ENCODE assay signal across 9 mouse cellular contexts in genomic region chr10:127166771-127167613, GRCm38 (mm10). TPM values are rescaled to one million over a fixed set of nuclear protein-coding genes. Genes with fewer than 3 reads are reported as not detected.
DNase-seq lines count a peak whose midpoint lies in the region; ATAC-seq lines count a peak whose summit lies in the region.
"Had no signal": no experiment of that assay in that cellular context is flagged by ENCODE, and none has a peak within 500 bp of the region (broad histone marks: within the 10 kb centered on the region; RNA-seq: fewer than 3 reads in every experiment).

No protein-coding gene starts in this region.

- H3K4me3 ChIP-seq in heart, embryonic 16.5 days (ENCODE audit: low read length), result peak overlapping the region; percentile 73; the same call in 1 of the 2 replicates
- H3K4me3 ChIP-seq in embryonic facial prominence, embryonic 10.5 days, result peak overlapping the region; percentile 72; the same call in 1 of the 2 replicates
- H3K4me3 ChIP-seq in midbrain, embryonic 13.5 days (replicated peaks), result peak overlapping the region; percentile 79

- no peak overlapping the region for H3K27ac ChIP-seq in heart, embryonic 16.5 days (ENCODE audit: low read length)
- H3K27ac ChIP-seq in embryonic facial prominence, embryonic 10.5 days (replicated peaks), result no peak overlapping the region
- H3K27ac ChIP-seq in midbrain, embryonic 13.5 days, result peak overlapping the region; percentile 87

- DNase-seq in heart, adult 9 months (ENCODE audit: low spot score in 2 of 2), result no peak
- DNase-seq in embryonic facial prominence, embryonic 10.5 days (ENCODE audit: low spot score), result peak; percentile 27
- DNase-seq in induced T-regulatory cell, adult 2 months (ENCODE audit: low read depth), result peak; percentile 45
- no peak for DNase-seq in natural killer cell, adult 2 months (ENCODE audit: low spot score in 2 of 2)
- no peak for DNase-seq in frontal cortex, postnatal 14 days (ENCODE audit: low spot score in 2 of 2)
- DNase-seq in left cerebral cortex, postnatal 10 days (ENCODE audit: extremely low spot score in 1 of 2, low spot score in 2 of 2), result no peak

- peaks cover 19% of the 10 kb centered on the region for H3K4me1 ChIP-seq in heart, embryonic 16.5 days (ENCODE audit: control insufficient read depth, insufficient read depth, low read length)
- H3K4me1 ChIP-seq in embryonic facial prominence, embryonic 10.5 days, result peaks cover 51% of the 10 kb centered on the region
- peaks cover 40% of the 10 kb centered on the region for H3K4me1 ChIP-seq in midbrain, embryonic 13.5 days (replicated peaks)

- WGBS in heart, embryonic 16.5 days, result 26% methylated on average over 15 of the region's 15 CpGs
- WGBS in embryonic facial prominence, embryonic 10.5 days, result 17% methylated on average over 15 of the region's 15 CpGs
- 25% methylated on average over 15 of the region's 15 CpGs for WGBS in midbrain, embryonic 13.5 days

- H3K27me3 ChIP-seq in heart, embryonic 16.5 days (ENCODE audit: control insufficient read depth, insufficient read depth, low read length), result peaks cover 67% of the 10 kb centered on the region
- peaks cover 94% of the 10 kb centered on the region for H3K27me3 ChIP-seq in embryonic facial prominence, embryonic 10.5 days (replicated peaks; ENCODE audit: low read depth, poor library complexity, severe bottlenecking)
- peaks cover 78% of the 10 kb centered on the region for H3K27me3 ChIP-seq in midbrain, embryonic 13.5 days
- H3K27me3 ChIP-seq: Patski had no signal

- no peak for ATAC-seq in heart, embryonic 16.5 days (replicated peaks; ENCODE audit: extremely low read depth, insufficient read depth, low FRiP score)
- no peak for ATAC-seq in midbrain, embryonic 13.5 days

- no peaks in the 10 kb centered on the region for H3K9me3 ChIP-seq in heart, embryonic 16.5 days (replicated peaks; ENCODE audit: control insufficient read depth, low read length)
- H3K9me3 ChIP-seq in embryonic facial prominence, embryonic 10.5 days, result no peaks in the 10 kb centered on the region
- H3K9me3 ChIP-seq in midbrain, embryonic 13.5 days, result no peaks in the 10 kb centered on the region

- H3K4me2 ChIP-seq in heart, embryonic 16.5 days (ENCODE audit: low read depth, low read length), result peak overlapping the region; percentile 100
- H3K4me2 ChIP-seq in midbrain, embryonic 13.5 days (replicated peaks), result peak overlapping the region; percentile 98

- no peak overlapping the region for H3K9ac ChIP-seq in heart, embryonic 16.5 days (ENCODE audit: low read length)
- H3K9ac ChIP-seq in midbrain, embryonic 13.5 days (replicated peaks), result peak overlapping the region; percentile 96

- H3K36me3 ChIP-seq in heart, embryonic 16.5 days (ENCODE audit: control insufficient read depth, insufficient read depth), result no peaks in the 10 kb centered on the region
- H3K36me3 ChIP-seq in embryonic facial prominence, embryonic 10.5 days (replicated peaks), result no peaks in the 10 kb centered on the region
- peaks cover 6% of the 10 kb centered on the region for H3K36me3 ChIP-seq in midbrain, embryonic 13.5 days

- intact Hi-C loops in left cerebral cortex, postnatal 10 days (cut with DNase I), result no loop called here

RNA-seq across cellular contexts. Expression of gene B4galnt1, which starts 2.0 kb away (rescaled TPM):
- 3.4 and 6.5 TPM in 2 replicates for polyA plus RNA-seq in heart, embryonic 16.5 days (2015; fragmentation: Nextera tagmentation; extraction: Ambion mirVana)
- polyA plus RNA-seq in embryonic facial prominence, embryonic 10.5 days (2016; fragmentation: Nextera tagmentation; extraction: Ambion mirVana), result 3.0 and 3.8 TPM in 2 replicates
- 28.8 and 30.2 TPM in 2 replicates for polyA plus RNA-seq in midbrain, embryonic 13.5 days (2015; fragmentation: Nextera tagmentation; extraction: Ambion mirVana)
- total RNA-seq in left cerebral cortex, postnatal 10 days (2021), result 100 to 1,000 TPM; 105 to 107 TPM

RNA-seq across cellular contexts. Expression of gene Slc26a10, which starts 13.5 kb away (rescaled TPM):
- 16.2 and 17.6 TPM in 2 replicates for polyA plus RNA-seq in heart, embryonic 16.5 days (2015; fragmentation: Nextera tagmentation; extraction: Ambion mirVana)
- polyA plus RNA-seq in embryonic facial prominence, embryonic 10.5 days (2016; fragmentation: Nextera tagmentation; extraction: Ambion mirVana), result 2.1 and 2.9 TPM in 2 replicates
- 0.86 and 1.0 TPM in 2 replicates for polyA plus RNA-seq in midbrain, embryonic 13.5 days (2015; fragmentation: Nextera tagmentation; extraction: Ambion mirVana)
- total RNA-seq in left cerebral cortex, postnatal 10 days (2021), result 1 to 10 TPM; 1.0 to 1.2 TPM

RNA-seq across cellular contexts. Expression of gene Arhgef25, which starts 22.9 kb away (rescaled TPM):
- 26.0 and 27.0 TPM in 2 replicates for polyA plus RNA-seq in heart, embryonic 16.5 days (2015; fragmentation: Nextera tagmentation; extraction: Ambion mirVana)
- polyA plus RNA-seq in embryonic facial prominence, embryonic 10.5 days (2016; fragmentation: Nextera tagmentation; extraction: Ambion mirVana), result 26.9 and 29.6 TPM in 2 replicates
- 20.2 and 24.5 TPM in 2 replicates for polyA plus RNA-seq in midbrain, embryonic 13.5 days (2015; fragmentation: Nextera tagmentation; extraction: Ambion mirVana)
- 10 to 100 TPM; 65.2 to 69.1 TPM for total RNA-seq in left cerebral cortex, postnatal 10 days (2021)

RNA-seq across cellular contexts. Expression of gene Dtx3, which starts 28.5 kb away (rescaled TPM):
- polyA plus RNA-seq in heart, embryonic 16.5 days (2015; fragmentation: Nextera tagmentation; extraction: Ambion mirVana), result 69.9 and 72.5 TPM in 2 replicates
- polyA plus RNA-seq in embryonic facial prominence, embryonic 10.5 days (2016; fragmentation: Nextera tagmentation; extraction: Ambion mirVana), result 107 and 115 TPM in 2 replicates
- polyA plus RNA-seq in midbrain, embryonic 13.5 days (2015; fragmentation: Nextera tagmentation; extraction: Ambion mirVana), result 195 and 234 TPM in 2 replicates
- 100 to 1,000 TPM; 182 to 185 TPM for total RNA-seq in left cerebral cortex, postnatal 10 days (2021)

RNA-seq across cellular contexts. Expression of gene Pip4k2c, which starts 44.4 kb away (rescaled TPM):
- 26.3 and 27.2 TPM in 2 replicates for polyA plus RNA-seq in heart, embryonic 16.5 days (2015; fragmentation: Nextera tagmentation; extraction: Ambion mirVana)
- 25.3 and 25.9 TPM in 2 replicates for polyA plus RNA-seq in embryonic facial prominence, embryonic 10.5 days (2016; fragmentation: Nextera tagmentation; extraction: Ambion mirVana)
- 16.9 and 17.3 TPM in 2 replicates for polyA plus RNA-seq in midbrain, embryonic 13.5 days (2015; fragmentation: Nextera tagmentation; extraction: Ambion mirVana)
- total RNA-seq in left cerebral cortex, postnatal 10 days (2021), result 10 to 100 TPM; 42.2 to 47.4 TPM

Comparison
In these comparisons a context has a peak if more than half of its experiments do, and no peak if none do; other contexts are left out.
1. DNase-seq: peak in embryonic facial prominence, embryonic 10.5 days (single experiment) and induced T-regulatory cell, adult 2 months (single experiment); none in heart, adult 9 months (0 of 2), natural killer cell, adult 2 months (0 of 2), frontal cortex, postnatal 14 days (0 of 2) and left cerebral cortex, postnatal 10 days (0 of 2).
2. Peak in every context shown above with its lines, with median percentiles within 50 percentile points of each other: H3K4me3 ChIP-seq.